Mouse (Mus musculus) cerebellum, adult 9-11 months (tissue): Measurements from ENCODE around the gene Vmn1r128.
"Not testable (repeated sequence)": the region's sequence is repeated elsewhere in the genome, so short reads cannot be mapped to it uniquely, and the experiment has no call there.

Experiments used
- DNase-seq: peaks from one replicate; pipeline ENCODE4 v3.0.0; 2022

The Vmn1r128 gene

DNA sequence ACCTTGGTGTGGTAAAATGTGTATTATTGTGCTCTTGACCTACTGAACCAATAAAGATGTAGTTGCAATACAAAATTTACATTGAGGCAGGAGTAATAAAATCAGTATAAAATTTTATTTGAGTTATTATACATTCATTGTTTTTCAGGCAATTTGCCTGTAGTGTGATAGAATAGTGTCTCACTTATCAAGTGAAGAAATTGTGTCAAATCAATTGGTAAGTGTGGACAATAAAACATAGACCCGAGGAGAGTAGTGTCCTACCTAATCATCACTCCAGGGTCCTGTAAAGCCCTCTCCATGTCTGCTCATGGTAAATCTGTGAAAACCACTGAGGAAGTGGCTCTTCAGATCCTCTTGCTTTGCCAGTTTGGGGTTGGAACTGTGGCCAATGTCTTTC, at the start of gene Vmn1r128:
Gene Vmn1r128, plus strand, starts transcription at position 301 of the 400 bp plus-strand sequence.
- DNase-seq, result not testable (repeated sequence)

GRCm38 (mm10) chr7:21301367-21301766, 47.8 kb upstream of the Vmn1r128 start, which contains the start of gene Vmn1r126:
Vmn1r126 (minus strand) TSS chr7:21301467.
- not testable (repeated sequence) for DNase-seq

GRCm38 (mm10) chr7:21319761-21320160, 29.4 kb upstream of the Vmn1r128 start, which contains the start of gene Vmn1r127:
Vmn1r127 (minus strand) TSS chr7:21319861.
- not testable (repeated sequence) for DNase-seq

GRCm38 (mm10) chr7:21361191-21361590, 12.0 kb downstream of the Vmn1r128 start, which contains the start of gene Vmn1r129:
Vmn1r129 (minus strand) TSS chr7:21361291.
- DNase-seq, result not testable (repeated sequence)
